8 mouse cellular contexts compared by ENCODE assay signal in genomic region chr5:129886271-129886670, GRCm38 (mm10). TPM values are rescaled to one million over a fixed set of nuclear protein-coding genes. Genes with fewer than 3 reads are reported as not detected.
DNase-seq lines count a peak whose midpoint lies in the region; ATAC-seq and TF ChIP-seq lines count a peak whose summit lies in the region.

No protein-coding gene starts in this region.

- TF ChIP-seq EP300 in CH12.LX (IDR thresholded peaks at IDR 0.05; ENCODE audit: low read length) = no peak

- ATAC-seq in embryonic facial prominence, embryonic 13.5 days (ENCODE audit: insufficient number of reproducible peaks, insufficient read depth, low FRiP score, low TSS enrichment, low read depth) = no peak
- ATAC-seq in kidney, postnatal 0 days (replicated peaks; ENCODE audit: low FRiP score, low read depth) = no peak
- ATAC-seq in neural tube, embryonic 13.5 days (ENCODE audit: low read depth) = no peak

- peak overlapping the region; percentile 76 to 95 (median 85) for H3K4me3 ChIP-seq in CH12.LX (replicated peaks in 1 of 3; ENCODE audit: low read depth in 2 of 3, low read length in 2 of 3, poor library complexity in 1 of 3)
- peak overlapping the region; percentile 65 for H3K4me3 ChIP-seq in embryonic facial prominence, embryonic 13.5 days
- peak overlapping the region; percentile 73 for H3K4me3 ChIP-seq in kidney, postnatal 0 days (replicated peaks; ENCODE audit: low read depth, low read length)
- peak overlapping the region; percentile 88 for H3K4me3 ChIP-seq in neural tube, embryonic 13.5 days

- DNase-seq in heart, adult 11 months = peak; percentile 91
- DNase-seq in heart, postnatal 14 days = no peak
- peak; percentile 25 for DNase-seq in CH12.LX (ENCODE audit: extremely low read depth)
- peak; percentile 23 for DNase-seq in kidney, postnatal 0 days (ENCODE audit: low spot score)
- DNase-seq in thymus, postnatal 10 days (ENCODE audit: low spot score in 2 of 2) = no peak
- DNase-seq in cerebellum, adult 18-20 months = no peak

- intact Hi-C loops in heart, postnatal 14 days (cut with DNase I) = no loop called here

- no peaks in the 10 kb centered on the region for H3K9me3 ChIP-seq in CH12.LX (replicated peaks; ENCODE audit: low read length)
- no peaks in the 10 kb centered on the region for H3K9me3 ChIP-seq in embryonic facial prominence, embryonic 13.5 days
- H3K9me3 ChIP-seq in kidney, postnatal 0 days (replicated peaks; ENCODE audit: low read length) = no peaks in the 10 kb centered on the region
- H3K9me3 ChIP-seq in neural tube, embryonic 13.5 days = no peaks in the 10 kb centered on the region

- TF ChIP-seq RAD21 in CH12.LX (IDR thresholded peaks at IDR 0.05; ENCODE audit: low read depth, low read length) = no peak

- H3K79me2 ChIP-seq in CH12.LX (replicated peaks; ENCODE audit: control insufficient read depth, extremely low read depth, insufficient read depth, poor library complexity, severe bottlenecking) = peaks cover 36% of the 10 kb centered on the region

- WGBS in embryonic facial prominence, embryonic 13.5 days = 40% methylated on average over 10 of the region's 10 CpGs
- WGBS in kidney, postnatal 0 days = 19% methylated on average over 10 of the region's 10 CpGs
- 38% methylated on average over 10 of the region's 10 CpGs for WGBS in neural tube, embryonic 13.5 days

- peak overlapping the region; percentile 92 for H3K4me2 ChIP-seq in CH12.LX (ENCODE audit: insufficient read depth, low read depth, poor library complexity, severe bottlenecking)
- peak overlapping the region; percentile 90 for H3K4me2 ChIP-seq in embryonic facial prominence, embryonic 13.5 days
- H3K4me2 ChIP-seq in kidney, postnatal 0 days (ENCODE audit: low read length) = peak overlapping the region; percentile 79
- peak overlapping the region; percentile 94 for H3K4me2 ChIP-seq in neural tube, embryonic 13.5 days

- no peak overlapping the region for H3K27ac ChIP-seq in CH12.LX (ENCODE audit: insufficient read depth, low read depth)
- no peak overlapping the region for H3K27ac ChIP-seq in embryonic facial prominence, embryonic 13.5 days
- peak overlapping the region; percentile 96 for H3K27ac ChIP-seq in kidney, postnatal 0 days
- H3K27ac ChIP-seq in neural tube, embryonic 13.5 days (replicated peaks) = peak overlapping the region; percentile 95

- dilution Hi-C loops in CH12.LX (cut with MboI; ENCODE audit: extremely low pct_ligation_motif_present, extremely low pct_unique_long_range_greater_than_20kb, low sequenced_read_pairs) = no loop called here

- peak overlapping the region; percentile 80 for H3K9ac ChIP-seq in CH12.LX (ENCODE audit: insufficient read depth, low read depth)
- peak overlapping the region; percentile 83 for H3K9ac ChIP-seq in embryonic facial prominence, embryonic 13.5 days
- peak overlapping the region; percentile 80 for H3K9ac ChIP-seq in kidney, postnatal 0 days (ENCODE audit: low read depth, low read length)
- H3K9ac ChIP-seq in neural tube, embryonic 13.5 days = peak overlapping the region; percentile 93

- TF ChIP-seq CTCF in CH12.LX (conservative IDR thresholded peaks at IDR 0.05 in 1 of 2, IDR thresholded peaks at IDR 0.05 in 1 of 2; ENCODE audit: low read depth in 2 of 2, low read length in 2 of 2) = no peak
- TF ChIP-seq CTCF in kidney, postnatal 0 days (IDR thresholded peaks at IDR 0.05; ENCODE audit: low read depth) = no peak

- peaks cover 3 to 10% of the 10 kb centered on the region in 2 experiments; a peak in 2 of 4 replicates for H3K4me1 ChIP-seq in CH12.LX (ENCODE audit: control insufficient read depth in 1 of 2, insufficient read depth in 2 of 2)
- peaks cover 13% of the 10 kb centered on the region for H3K4me1 ChIP-seq in embryonic facial prominence, embryonic 13.5 days
- peaks cover 3% of the 10 kb centered on the region; the same call in 1 of the 2 replicates for H3K4me1 ChIP-seq in kidney, postnatal 0 days (replicated peaks; ENCODE audit: insufficient read depth, low read length)
- peaks cover 22% of the 10 kb centered on the region for H3K4me1 ChIP-seq in neural tube, embryonic 13.5 days (replicated peaks)

- no peaks in the 10 kb centered on the region for H3K27me3 ChIP-seq in CH12.LX (replicated peaks)
- H3K27me3 ChIP-seq in embryonic facial prominence, embryonic 13.5 days = no peaks in the 10 kb centered on the region
- no peaks in the 10 kb centered on the region for H3K27me3 ChIP-seq in kidney, postnatal 0 days (ENCODE audit: insufficient read depth, low read length)
- no peaks in the 10 kb centered on the region for H3K27me3 ChIP-seq in neural tube, embryonic 13.5 days

- in situ Hi-C loops in CH12.LX (cut with MboI; ENCODE audit: low pct_ligation_motif_present, low pct_unique_long_range_greater_than_20kb, low sequenced_read_pairs) = no loop called here

- H3K36me3 ChIP-seq in CH12.LX (replicated peaks in 1 of 2; ENCODE audit: control insufficient read depth in 1 of 2, insufficient read depth in 1 of 2, low read length in 1 of 2) = peaks cover 20 to 34% of the 10 kb centered on the region in 2 experiments
- peaks cover 29% of the 10 kb centered on the region for H3K36me3 ChIP-seq in embryonic facial prominence, embryonic 13.5 days
- H3K36me3 ChIP-seq in kidney, postnatal 0 days (ENCODE audit: insufficient read depth, low read length) = peaks cover 17% of the 10 kb centered on the region; the same call in 1 of the 2 replicates
- peaks cover 33% of the 10 kb centered on the region for H3K36me3 ChIP-seq in neural tube, embryonic 13.5 days

- TF ChIP-seq POLR2A in CH12.LX (IDR thresholded peaks at IDR 0.05; ENCODE audit: low read depth, low read length) = no peak

TF ChIP-seq in CH12.LX, 34 proteins besides CTCF, POLR2A, EP300 and RAD21 (continues in another document):
- peak; percentile 55; the same call in 1 of the 2 replicates for TF ChIP-seq MXI1 (IDR thresholded peaks at IDR 0.05; ENCODE audit: low read depth, low read length)
- no peak for TF ChIP-seq ETS1 (conservative IDR thresholded peaks at IDR 0.05; ENCODE audit: low read depth, low read length)
- TF ChIP-seq UBTF (IDR thresholded peaks at IDR 0.05; ENCODE audit: low read depth, low read length) = no peak
- TF ChIP-seq NRF1 (IDR thresholded peaks at IDR 0.05; ENCODE audit: low read depth, low read length) = peak; percentile 78
- no peak for TF ChIP-seq JUND (conservative IDR thresholded peaks at IDR 0.05; ENCODE audit: low read depth, low read length)
- TF ChIP-seq MEF2A (IDR thresholded peaks at IDR 0.05; ENCODE audit: borderline replicate concordance, low read depth, low read length) = no peak
- no peak for TF ChIP-seq CHD2 (IDR thresholded peaks at IDR 0.05; ENCODE audit: low read length)
- no peak for TF ChIP-seq ZC3H11A (IDR thresholded peaks at IDR 0.05; ENCODE audit: low read depth, low read length)
- 0 out of 2 replicates have a peak, but pooled peaks have one; percentile 28 for TF ChIP-seq ELF1 (IDR thresholded peaks at IDR 0.05; ENCODE audit: low read depth, low read length)
- TF ChIP-seq ZNF384 (IDR thresholded peaks at IDR 0.05; ENCODE audit: low read depth, low read length) = no peak
- no peak for TF ChIP-seq SIN3A (IDR thresholded peaks at IDR 0.05; ENCODE audit: low read length)

RNA-seq across cellular contexts. Expression of gene Chchd2, which starts 1.0 kb away (rescaled TPM):
- total RNA-seq in heart, postnatal 14 days (2021) = 100 to 1,000 TPM; 947 to 975 TPM
- total RNA-seq in CH12.LX (2012; rRNA removed) (552 and 592 TPM in 2 replicates), CH12.LX (2014; rRNA removed) (988 and 1,007 TPM in 2 replicates)
- 346 and 370 TPM in 2 replicates for polyA plus RNA-seq in CH12.LX (2012; ENCODE audit: insufficient read length, low read depth)
- polyA plus RNA-seq in embryonic facial prominence, embryonic 13.5 days (2015; fragmentation: Nextera tagmentation; extraction: Ambion mirVana) = 929 and 951 TPM in 2 replicates
- 1,323 and 1,401 TPM in 2 replicates for polyA plus RNA-seq in kidney, postnatal 0 days (2015; fragmentation: Nextera tagmentation; extraction: Ambion mirVana)
- polyA plus RNA-seq in neural tube, embryonic 13.5 days (2015; fragmentation: Nextera tagmentation; extraction: Ambion mirVana) = 916 and 967 TPM in 2 replicates

RNA-seq across cellular contexts. Expression of gene Zbed5, which starts 9.3 kb away (rescaled TPM):
- total RNA-seq in heart, postnatal 14 days (2021) = under 1 TPM; 0.60 to 0.68 TPM
- total RNA-seq in CH12.LX (2012; rRNA removed) = 4.5 and 5.4 TPM in 2 replicates
- total RNA-seq in CH12.LX (2014; rRNA removed) = 6.4 and 7.4 TPM in 2 replicates
- 4.9 and 5.1 TPM in 2 replicates for polyA plus RNA-seq in CH12.LX (2012; ENCODE audit: insufficient read length, low read depth)
- polyA plus RNA-seq in embryonic facial prominence, embryonic 13.5 days (2015; fragmentation: Nextera tagmentation; extraction: Ambion mirVana) = 8.7 and 9.0 TPM in 2 replicates
- polyA plus RNA-seq in kidney, postnatal 0 days (2015; fragmentation: Nextera tagmentation; extraction: Ambion mirVana) = 6.1 and 6.6 TPM in 2 replicates
- 12.9 and 13.3 TPM in 2 replicates for polyA plus RNA-seq in neural tube, embryonic 13.5 days (2015; fragmentation: Nextera tagmentation; extraction: Ambion mirVana)

RNA-seq across cellular contexts. Expression of gene Phkg1, which starts 12.1 kb away (rescaled TPM):
- 10 to 100 TPM in 1 of 2 experiments, 1 to 10 TPM in 1; 8.5 to 15.3 TPM for total RNA-seq in heart, postnatal 14 days (2021)
- total RNA-seq in CH12.LX (2012; rRNA removed) (0.21 and 0.25 TPM in 2 replicates), CH12.LX (2014; rRNA removed) (0.23 TPM in 1 of 2 replicates, not detected in the other)
- polyA plus RNA-seq in CH12.LX (2012; ENCODE audit: insufficient read length, low read depth) = 0.16 and 0.61 TPM in 2 replicates
- polyA plus RNA-seq in embryonic facial prominence, embryonic 13.5 days (2015; fragmentation: Nextera tagmentation; extraction: Ambion mirVana) = 0.24 and 0.39 TPM in 2 replicates
- polyA plus RNA-seq in kidney, postnatal 0 days (2015; fragmentation: Nextera tagmentation; extraction: Ambion mirVana) = 0.05 and 0.10 TPM in 2 replicates
- 0.32 and 0.33 TPM in 2 replicates for polyA plus RNA-seq in neural tube, embryonic 13.5 days (2015; fragmentation: Nextera tagmentation; extraction: Ambion mirVana)

RNA-seq across cellular contexts. Expression of gene Nupr1l, which starts 22.1 kb away (rescaled TPM):
- under 1 TPM; 0.57 to 0.83 TPM for total RNA-seq in heart, postnatal 14 days (2021)
- total RNA-seq in CH12.LX (2012; rRNA removed) = 0.46 and 0.68 TPM in 2 replicates
- total RNA-seq in CH12.LX (2014; rRNA removed) = 0.46 TPM in 1 of 2 replicates, not detected in the other
- polyA plus RNA-seq in CH12.LX (2012; ENCODE audit: insufficient read length, low read depth) = not detected in 2 replicates
- 5.6 and 8.1 TPM in 2 replicates for polyA plus RNA-seq in embryonic facial prominence, embryonic 13.5 days (2015; fragmentation: Nextera tagmentation; extraction: Ambion mirVana)
- 6.5 and 6.8 TPM in 2 replicates for polyA plus RNA-seq in kidney, postnatal 0 days (2015; fragmentation: Nextera tagmentation; extraction: Ambion mirVana)
- polyA plus RNA-seq in neural tube, embryonic 13.5 days (2015; fragmentation: Nextera tagmentation; extraction: Ambion mirVana) = 4.9 and 6.1 TPM in 2 replicates

RNA-seq across cellular contexts. Expression of gene Sumf2, which starts 39.5 kb away (rescaled TPM):
- 10 to 100 TPM; 12.9 to 15.9 TPM for total RNA-seq in heart, postnatal 14 days (2021)
- total RNA-seq in CH12.LX (2012; rRNA removed) = 43.0 and 47.8 TPM in 2 replicates
- total RNA-seq in CH12.LX (2014; rRNA removed) = 30.7 and 34.6 TPM in 2 replicates
- 39.7 and 50.3 TPM in 2 replicates for polyA plus RNA-seq in CH12.LX (2012; ENCODE audit: insufficient read length, low read depth)
- polyA plus RNA-seq in embryonic facial prominence, embryonic 13.5 days (2015; fragmentation: Nextera tagmentation; extraction: Ambion mirVana) = 64.6 and 81.4 TPM in 2 replicates
- 52.1 and 55.5 TPM in 2 replicates for polyA plus RNA-seq in kidney, postnatal 0 days (2015; fragmentation: Nextera tagmentation; extraction: Ambion mirVana)
- 37.9 and 45.8 TPM in 2 replicates for polyA plus RNA-seq in neural tube, embryonic 13.5 days (2015; fragmentation: Nextera tagmentation; extraction: Ambion mirVana)

Comparison
In these comparisons a context has a peak if more than half of its experiments do, and no peak if none do; other contexts are left out.
1. DNase-seq: peak in heart, adult 11 months (single experiment), CH12.LX (single experiment) and kidney, postnatal 0 days (single experiment); none in heart, postnatal 14 days (0 of 2), thymus, postnatal 10 days (0 of 2) and cerebellum, adult 18-20 months (0 of 2).
2. H3K27ac ChIP-seq: peak in kidney, postnatal 0 days (single experiment) and neural tube, embryonic 13.5 days (single experiment); none in CH12.LX (single experiment) and embryonic facial prominence, embryonic 13.5 days (single experiment).
3. Peak in every context shown above with its lines, with median percentiles within 50 percentile points of each other: H3K4me2 ChIP-seq, H3K4me3 ChIP-seq and H3K9ac ChIP-seq.